Mouse (Mus musculus) embryonic facial prominence, embryonic 11.5 days (tissue): ENCODE measurements around the gene Tmem273. TPM values are rescaled to one million over a fixed set of nuclear protein-coding genes. Genes with fewer than 3 reads are reported as not detected.
A peak's percentile ranks its signal among the peaks of the same experiment; 100 is the strongest.

ENCODE experiments used
- ATAC-seq: fragments of 200-750 bp; cut with Nextera tagmentation; replicated peaks from 2 replicates; pipeline ENCODE4 v1.8.0; 2017; ENCODE audit warnings: low read depth; ENCODE audit not compliant: insufficient number of reproducible peaks, low FRiP score, low TSS enrichment
- DNase-seq: peaks from one replicate; pipeline ENCODE4 v3.0.0-alpha.2; 2015; ENCODE audit warnings: low spot score
- H3K27ac ChIP-seq: fragments of 300-500 bp; sonication (generic); replicated peaks from 2 replicates; pipeline ENCODE4 v1.5.1; 2014; ENCODE audit warnings: mild to moderate bottlenecking, low read depth, low read length, control low read depth
- H3K27me3 ChIP-seq: fragments of 300-500 bp; sonication (generic); 2 replicates; pipeline ENCODE4 v1.6.1; 2014; ENCODE audit warnings: mild to moderate bottlenecking, low read length, moderate library complexity, mixed read lengths; ENCODE audit not compliant: control insufficient read depth, insufficient read depth
- H3K36me3 ChIP-seq: fragments of 300-500 bp; sonication (generic); replicated peaks from 2 replicates; pipeline ENCODE4 v1.6.1; 2014; ENCODE audit warnings: low read depth, mild to moderate bottlenecking, low read length, moderate library complexity, mixed read lengths; ENCODE audit not compliant: control insufficient read depth, insufficient read depth
- H3K4me1 ChIP-seq: fragments of 300-500 bp; sonication (generic); 2 replicates; pipeline ENCODE4 v1.6.1; 2014; ENCODE audit warnings: low read length, mixed read lengths; ENCODE audit not compliant: control insufficient read depth, insufficient read depth
- H3K4me2 ChIP-seq: fragments of 300-500 bp; sonication (generic); 2 replicates; pipeline ENCODE4 v1.6.1; 2014; ENCODE audit warnings: low read depth, mild to moderate bottlenecking, control low read depth, low read length, moderate library complexity
- H3K4me3 ChIP-seq: fragments of 300-500 bp; sonication (generic); 2 replicates; pipeline ENCODE4 v1.5.1; 2014; ENCODE audit warnings: low read depth, low read length, control low read depth
- H3K9ac ChIP-seq: fragments of 300-500 bp; sonication (generic); replicated peaks from 2 replicates; pipeline ENCODE4 v1.6.1; 2014; ENCODE audit warnings: mild to moderate bottlenecking, control low read depth, low read length
- H3K9me3 ChIP-seq: fragments of 300-500 bp; sonication (generic); replicated peaks from 2 replicates; pipeline ENCODE4 v1.6.1; 2016; ENCODE audit warnings: mild to moderate bottlenecking, low read length, inconsistent platforms, mixed read lengths; ENCODE audit not compliant: control insufficient read depth
- WGBS: fragments of 180-500 bp; shearing (Covaris S2); extraction: QIAGEN DNeasy Blood & Tissue Kit; methylation state at CpG from one replicate; pipeline ENCODE4 v1.1.7; 2014; 5-methylcytosine and 5-hydroxymethylcytosine counted together
- polyA plus RNA-seq: library from polyadenylated mRNA; unstranded; fragments of >200 nt; fragmentation: Nextera tagmentation; extraction: Ambion mirVana; gene quantifications from 2 replicates; pipeline ENCODE4 v1.2.1, GENCODE M21; 2014

The Tmem273 gene
- polyA plus RNA-seq, 1 experiment from 2014 or later: 0.41 TPM

DNA sequence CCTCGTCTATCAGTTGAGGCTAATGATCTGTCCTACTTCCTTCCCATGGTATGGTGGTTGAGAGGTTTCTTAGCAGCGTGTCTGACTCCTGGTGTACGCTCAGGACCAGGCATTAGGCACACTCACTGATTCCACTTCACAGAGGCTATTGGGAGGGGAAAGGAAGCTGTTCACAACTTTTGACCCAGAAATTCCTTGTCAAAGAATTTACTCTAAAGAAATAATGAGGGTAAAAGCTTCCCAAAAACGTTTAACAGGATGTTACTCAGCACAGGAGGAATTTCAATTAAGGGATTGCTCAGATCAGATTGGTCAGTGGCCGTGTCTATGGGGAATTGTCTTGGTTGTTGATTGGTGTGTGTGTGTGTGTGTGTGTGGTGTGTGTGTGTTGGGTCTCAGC is 1.9 kb downstream of the Tmem273 start:
- H3K27me3 ChIP-seq: no peaks in the 10 kb centered on the region
- H3K4me3 ChIP-seq: no peak overlapping the region
- no peak overlapping the region for H3K9ac ChIP-seq
- no peaks in the 10 kb centered on the region for H3K4me1 ChIP-seq
- H3K9me3 ChIP-seq: no peaks in the 10 kb centered on the region
- H3K27ac ChIP-seq: no peak overlapping the region
- no peak for ATAC-seq
- no peaks in the 10 kb centered on the region for H3K36me3 ChIP-seq
- no peak for DNase-seq
- WGBS: 54% methylated on average over 5 of the region's 5 CpGs
- H3K4me2 ChIP-seq: no peak overlapping the region

DNA sequence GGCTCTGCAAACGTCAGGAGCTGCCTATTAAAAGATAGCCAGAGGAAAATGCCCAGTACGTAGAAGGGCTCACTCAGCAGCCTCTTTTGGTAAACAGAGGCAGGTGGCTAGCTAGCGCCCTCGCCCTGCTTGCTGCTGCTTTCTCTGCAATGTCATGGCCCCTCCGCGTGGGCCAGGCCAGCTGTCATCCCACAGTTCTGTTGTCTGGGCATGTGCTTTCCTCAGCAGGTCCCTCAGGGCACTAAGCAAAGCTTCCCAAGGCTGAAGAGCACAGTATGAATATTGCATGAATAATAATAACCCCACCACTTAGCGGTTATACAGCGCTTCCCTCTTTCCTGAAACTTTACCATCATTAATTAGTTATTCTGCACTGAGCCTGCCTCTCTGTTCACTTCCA is 10.6 kb downstream of the Tmem273 start:
- DNase-seq: no peak
- H3K4me2 ChIP-seq: no peak overlapping the region
- H3K4me3 ChIP-seq: no peak overlapping the region
- H3K9ac ChIP-seq: no peak overlapping the region
- H3K27ac ChIP-seq: no peak overlapping the region
- H3K9me3 ChIP-seq: no peaks in the 10 kb centered on the region
- H3K27me3 ChIP-seq: no peaks in the 10 kb centered on the region
- H3K36me3 ChIP-seq: no peaks in the 10 kb centered on the region
- WGBS: 69% methylated on average over 8 of the region's 8 CpGs
- ATAC-seq: no peak
- H3K4me1 ChIP-seq: no peaks in the 10 kb centered on the region

DNA sequence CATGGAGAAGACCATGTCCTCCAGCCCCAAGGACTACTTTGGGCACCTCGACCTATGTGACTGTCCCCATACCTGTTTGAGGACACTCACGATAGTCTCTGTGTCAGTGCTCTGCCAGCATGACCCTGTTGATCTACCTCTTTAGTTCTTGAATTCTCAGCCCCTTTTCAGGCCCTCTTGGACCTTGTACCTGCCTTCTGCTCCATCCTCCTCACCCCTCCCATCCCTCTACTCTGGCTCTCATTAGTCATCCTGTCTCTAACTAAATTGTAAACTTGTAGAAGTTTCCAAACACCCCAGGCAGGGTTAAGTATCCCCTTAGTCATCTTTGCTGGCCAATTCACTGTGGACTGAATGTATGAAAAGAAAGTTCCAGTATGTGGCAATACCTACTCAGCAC is 12.0 kb downstream of the Tmem273 start:
- Histone ChIP-seq H3K4me2 (no peak overlapping the region), H3K9ac (no peak overlapping the region), H3K9me3 (no peaks in the 10 kb centered on the region), H3K27me3 (no peaks in the 10 kb centered on the region), H3K4me3 (no peak overlapping the region), H3K4me1 (no peaks in the 10 kb centered on the region), H3K27ac (no peak overlapping the region), H3K36me3 (no peaks in the 10 kb centered on the region)
- no peak for DNase-seq
- 96% methylated on average over 2 of the region's 2 CpGs for WGBS
- ATAC-seq: no peak

DNA sequence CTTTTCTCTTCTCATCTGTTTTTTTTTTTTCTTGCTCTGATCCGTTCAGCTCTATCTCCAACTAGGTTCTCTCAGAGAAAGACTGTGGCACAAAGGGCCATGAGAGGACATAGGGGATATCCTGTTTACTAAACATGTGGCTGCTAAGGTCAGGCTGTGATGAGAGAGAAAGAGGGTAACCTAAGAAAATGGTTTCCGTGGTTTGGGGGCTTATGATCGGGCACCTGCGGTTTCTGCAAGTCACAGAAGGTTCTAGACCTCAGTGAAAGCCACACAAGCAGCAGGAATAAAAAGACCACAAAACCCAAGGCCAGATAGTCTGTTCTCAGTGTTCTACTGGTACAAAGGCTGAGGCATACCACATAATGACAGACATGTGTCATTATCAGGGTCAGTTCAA is 12.6 kb downstream of the Tmem273 start:
- H3K27ac ChIP-seq: no peak overlapping the region
- ATAC-seq: no peak
- WGBS: 87% methylated on average over 4 of the region's 4 CpGs
- no peak overlapping the region for H3K9ac ChIP-seq
- DNase-seq: no peak
- no peak overlapping the region for H3K4me2 ChIP-seq
- no peaks in the 10 kb centered on the region for H3K27me3 ChIP-seq
- H3K36me3 ChIP-seq: no peaks in the 10 kb centered on the region
- H3K4me3 ChIP-seq: no peak overlapping the region
- H3K9me3 ChIP-seq: no peaks in the 10 kb centered on the region
- H3K4me1 ChIP-seq: no peaks in the 10 kb centered on the region

GRCm38 (mm10) chr14:32800048-32800447 is 14.3 kb downstream of the Tmem273 start:
- Histone ChIP-seq H3K4me3 (no peak overlapping the region), H3K9ac (no peak overlapping the region), H3K27me3 (no peaks in the 10 kb centered on the region), H3K36me3 (no peaks in the 10 kb centered on the region), H3K4me2 (no peak overlapping the region), H3K9me3 (no peaks in the 10 kb centered on the region), H3K27ac (no peak overlapping the region), H3K4me1 (no peaks in the 10 kb centered on the region)
- DNase-seq (no peak), ATAC-seq (no peak)
- 95% methylated on average over 7 of the region's 7 CpGs for WGBS

DNA sequence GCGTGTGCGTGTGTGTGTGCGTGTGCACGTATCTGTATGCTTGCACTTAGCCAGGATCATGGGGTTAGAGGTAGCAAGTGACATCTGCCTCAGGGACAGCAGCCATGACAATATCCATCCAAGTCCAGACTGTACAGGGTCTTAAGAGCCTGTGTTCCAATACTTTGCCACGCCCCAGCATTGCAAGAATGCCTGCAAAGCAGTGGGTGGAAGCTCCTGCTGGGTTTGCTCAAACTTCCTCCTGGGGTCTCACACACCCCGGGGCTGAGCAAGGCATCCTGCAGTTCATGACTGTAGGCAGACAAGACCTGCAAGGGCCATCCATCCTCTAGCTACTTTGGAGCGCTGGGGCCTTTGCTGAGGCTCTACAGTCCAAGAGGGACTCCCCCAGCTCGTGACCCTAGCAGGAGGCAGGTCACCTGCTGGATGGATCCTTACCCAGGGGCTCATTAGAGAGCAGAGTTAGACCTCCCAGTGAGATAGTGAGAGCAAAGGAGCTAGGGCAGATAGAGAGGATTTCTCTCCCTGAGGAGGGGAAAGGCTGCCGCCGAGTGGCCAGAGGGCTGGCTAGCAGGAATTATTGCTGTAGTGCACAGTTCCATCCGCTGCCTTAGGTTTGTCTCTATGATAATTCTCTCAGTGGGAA is 15.4 kb downstream of the Tmem273 start:
- Histone ChIP-seq H3K27ac (no peak overlapping the region), H3K27me3 (no peaks in the 10 kb centered on the region), H3K4me3 (no peak overlapping the region), H3K36me3 (no peaks in the 10 kb centered on the region), H3K4me2 (no peak overlapping the region), H3K4me1 (no peaks in the 10 kb centered on the region), H3K9ac (no peak overlapping the region), H3K9me3 (no peaks in the 10 kb centered on the region)
- ATAC-seq (peak; percentile 44; the same call in 1 of the 2 replicates), DNase-seq (peak; percentile 55)
- 59% methylated on average over 11 of the region's 11 CpGs for WGBS

GRCm38 (mm10) chr14:32801662-32802024 is 15.9 kb downstream of the Tmem273 start:
- ATAC-seq (no peak), DNase-seq (no peak)
- H3K27me3 ChIP-seq: no peaks in the 10 kb centered on the region
- no peak overlapping the region for H3K9ac ChIP-seq
- H3K36me3 ChIP-seq: no peaks in the 10 kb centered on the region
- H3K4me1 ChIP-seq: no peaks in the 10 kb centered on the region
- H3K27ac ChIP-seq: no peak overlapping the region
- no peak overlapping the region for H3K4me2 ChIP-seq
- no peak overlapping the region for H3K4me3 ChIP-seq
- no peaks in the 10 kb centered on the region for H3K9me3 ChIP-seq

- DNase-seq (no peak), ATAC-seq (no peak)
- H3K4me1 ChIP-seq: no peaks in the 10 kb centered on the region
- no peaks in the 10 kb centered on the region for H3K9me3 ChIP-seq
- no peaks in the 10 kb centered on the region for H3K27me3 ChIP-seq
- H3K4me2 ChIP-seq: no peak overlapping the region
- no peak overlapping the region for H3K4me3 ChIP-seq
- H3K9ac ChIP-seq: no peak overlapping the region
- H3K27ac ChIP-seq: no peak overlapping the region
- H3K36me3 ChIP-seq: no peaks in the 10 kb centered on the region
Observed at GRCm38 (mm10) chr14:32810111-32810510, 24.3 kb downstream of the Tmem273 start.
